Mouse (Mus musculus) c-Kit-negative CD71-positive TER-119-positive erythroid progenitor cells, embryonic 14.5 days (primary cell): ENCODE measurements around the gene Ier2.

Source experiments
- DNase-seq: peaks from one replicate; pipeline ENCODE4 v3.0.0-alpha.2; 2013; ENCODE audit warnings: low read depth, low spot score

The Ier2 gene

DNA sequence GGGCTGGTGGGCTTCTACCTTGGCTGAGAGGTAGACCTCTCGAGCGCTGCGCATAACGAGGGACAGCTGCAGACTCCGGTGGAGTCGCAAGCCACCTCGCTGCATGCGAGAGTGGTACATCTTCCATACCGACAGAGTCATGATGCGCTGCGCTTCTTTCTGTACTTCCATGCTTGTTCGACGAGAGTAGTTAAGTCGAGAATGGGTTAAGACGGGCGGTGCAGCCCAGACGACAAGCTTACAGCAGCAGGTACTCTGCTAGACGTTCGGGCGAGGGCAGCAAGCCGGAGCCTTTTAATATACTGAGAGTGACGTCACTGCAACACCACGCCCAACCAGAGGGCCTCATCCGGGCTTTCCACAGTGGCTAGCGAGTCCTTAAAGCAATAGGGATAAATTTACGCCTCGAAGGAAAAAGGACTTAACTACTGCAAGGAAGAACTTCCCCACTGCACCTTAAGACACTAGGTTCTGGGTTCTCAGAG is at the start of gene Ier2:
TSS of gene Ier2 (minus strand) at position 272 of the 485 bp plus-strand sequence.
- DNase-seq: peak; percentile 89

DNA sequence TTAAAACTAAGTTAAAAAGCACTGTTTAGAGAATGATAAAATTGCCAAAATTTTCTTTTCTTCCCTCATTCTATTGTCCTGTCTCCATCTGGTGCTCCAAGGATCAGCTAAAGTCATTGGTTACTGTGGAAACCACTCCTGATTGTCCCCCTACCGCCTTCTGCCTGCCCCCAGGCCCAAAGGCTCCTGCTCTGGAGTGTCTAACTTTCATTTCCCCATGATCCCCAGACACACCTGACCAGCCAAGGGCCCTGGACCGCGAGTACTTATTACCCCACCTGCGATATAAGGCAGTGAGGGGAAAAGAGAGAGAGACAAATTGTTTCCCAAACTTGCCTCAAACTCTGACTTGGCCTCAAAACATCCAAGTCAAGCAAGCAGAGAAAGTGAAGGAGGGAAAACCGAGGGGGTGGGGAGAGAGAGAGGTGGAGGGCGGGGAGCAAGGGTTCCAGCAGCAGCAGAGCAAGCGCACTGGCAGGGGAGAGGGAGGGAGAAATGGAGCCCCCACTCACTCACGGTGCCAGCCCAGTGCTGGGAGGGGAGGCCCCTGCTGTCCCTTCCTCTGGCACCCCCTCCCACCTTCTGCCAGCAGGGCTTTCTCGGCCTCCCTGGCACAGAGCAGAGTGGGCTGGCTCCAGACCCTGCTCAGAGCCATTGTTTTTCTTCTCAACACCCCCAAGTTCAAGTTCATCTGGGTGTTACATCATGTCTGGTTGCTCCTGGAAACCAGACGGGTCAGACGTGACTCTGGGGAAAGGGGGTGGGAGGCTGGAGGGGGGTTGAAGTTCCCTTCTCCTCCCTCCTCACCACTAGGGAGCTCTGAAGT is 49.5 kb upstream of the Ier2 start:
- DNase-seq: no peak

DNA sequence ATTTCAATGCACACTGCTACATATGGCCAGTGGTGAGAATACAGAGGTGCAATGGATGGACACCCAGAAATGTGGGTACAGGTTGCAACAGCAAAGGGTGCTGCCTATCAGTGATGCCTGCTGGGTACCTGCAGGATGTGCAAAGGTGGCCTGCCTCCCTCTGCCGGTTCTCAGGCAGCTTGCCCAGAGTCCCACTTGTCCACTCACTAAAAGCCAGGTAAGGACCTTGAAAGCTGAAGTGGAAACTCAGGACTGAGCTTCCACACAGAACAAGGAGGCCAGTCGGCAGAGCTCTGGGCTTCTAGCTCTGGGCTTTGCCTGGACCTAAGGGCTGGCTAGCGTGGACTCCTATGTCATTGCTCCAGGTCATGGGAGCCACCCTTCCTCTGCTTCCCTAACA is 48.7 kb upstream of the Ier2 start:
- DNase-seq: no peak

DNA sequence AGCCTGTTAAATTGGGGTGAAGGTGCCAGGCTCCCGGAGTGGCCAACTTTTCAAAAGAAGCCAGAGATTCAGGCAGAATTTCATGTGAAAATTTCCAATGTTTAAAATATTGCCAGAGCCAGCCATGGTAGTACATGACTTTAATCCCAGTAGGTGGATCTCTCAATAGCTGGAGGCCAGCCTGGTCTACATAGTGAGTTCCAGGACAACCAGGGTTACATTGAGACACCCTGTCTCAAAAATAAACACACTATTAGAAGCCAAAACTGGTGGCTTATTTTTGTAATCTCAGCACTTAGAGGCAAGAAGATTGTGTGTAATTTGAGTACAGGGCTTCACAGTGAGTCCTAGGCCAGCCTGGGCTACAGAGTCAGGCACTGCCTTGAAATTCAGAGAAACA is 47.3 kb upstream of the Ier2 start:
- no peak for DNase-seq

DNA sequence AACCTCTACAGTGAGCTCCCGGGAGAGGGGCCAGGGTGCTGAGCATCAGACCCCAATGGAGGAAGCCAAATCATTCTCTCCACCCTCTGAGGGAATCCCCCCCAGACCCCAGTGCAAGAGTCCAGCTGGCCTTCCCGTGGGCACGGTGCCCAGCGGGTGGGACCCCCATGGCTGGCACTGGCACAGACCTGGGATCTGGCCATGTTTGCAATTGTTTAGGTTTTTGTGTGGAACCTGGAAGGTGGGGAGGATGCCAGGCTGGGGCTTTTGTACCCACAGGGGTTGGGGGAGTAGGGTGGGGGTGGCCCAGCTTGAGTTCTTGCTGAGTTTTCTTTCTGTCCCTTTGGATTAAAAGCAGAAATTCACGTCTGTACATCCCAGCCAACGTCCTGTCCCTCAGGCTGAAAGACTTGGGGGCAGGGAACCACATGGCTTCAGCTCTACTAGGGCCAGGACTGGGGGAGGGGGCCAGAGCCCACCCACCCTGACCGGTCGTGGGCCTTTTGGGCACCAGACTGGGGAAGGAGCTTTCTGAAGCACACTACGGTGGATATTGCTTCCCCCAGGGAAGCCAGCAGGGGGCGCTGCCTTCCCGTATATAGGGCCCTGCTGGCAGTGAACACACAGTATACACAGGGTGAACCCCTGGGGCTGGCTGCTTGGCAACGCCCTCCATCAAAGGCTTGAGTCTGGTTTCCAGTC is 46.3 kb upstream of the Ier2 start:
- DNase-seq: peak; percentile 88

DNA sequence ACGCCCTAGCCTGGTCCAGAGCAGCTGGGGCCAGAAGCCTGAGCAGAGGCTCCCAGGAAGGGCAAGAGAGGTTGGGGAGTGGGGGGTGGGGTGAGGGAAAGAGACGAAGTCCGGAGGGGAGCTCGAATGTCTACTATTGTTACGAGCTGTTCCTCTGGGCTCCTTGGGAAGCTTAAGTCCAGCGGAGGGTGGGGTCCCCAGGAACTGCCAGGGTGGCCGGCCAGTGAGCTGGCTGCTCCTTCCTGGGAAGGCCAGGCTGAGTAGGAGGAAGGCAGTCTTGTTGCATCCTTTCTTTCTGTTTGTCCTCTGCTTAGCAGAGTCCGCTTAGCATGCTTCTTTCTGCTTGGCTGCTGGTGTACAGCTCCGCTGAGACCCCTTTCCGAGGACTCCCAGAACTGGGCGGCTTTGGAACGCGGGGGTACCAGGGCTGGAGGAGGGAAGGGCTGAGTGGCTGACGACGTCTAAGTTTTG is 45.5 kb upstream of the Ier2 start:
- no peak for DNase-seq

DNA sequence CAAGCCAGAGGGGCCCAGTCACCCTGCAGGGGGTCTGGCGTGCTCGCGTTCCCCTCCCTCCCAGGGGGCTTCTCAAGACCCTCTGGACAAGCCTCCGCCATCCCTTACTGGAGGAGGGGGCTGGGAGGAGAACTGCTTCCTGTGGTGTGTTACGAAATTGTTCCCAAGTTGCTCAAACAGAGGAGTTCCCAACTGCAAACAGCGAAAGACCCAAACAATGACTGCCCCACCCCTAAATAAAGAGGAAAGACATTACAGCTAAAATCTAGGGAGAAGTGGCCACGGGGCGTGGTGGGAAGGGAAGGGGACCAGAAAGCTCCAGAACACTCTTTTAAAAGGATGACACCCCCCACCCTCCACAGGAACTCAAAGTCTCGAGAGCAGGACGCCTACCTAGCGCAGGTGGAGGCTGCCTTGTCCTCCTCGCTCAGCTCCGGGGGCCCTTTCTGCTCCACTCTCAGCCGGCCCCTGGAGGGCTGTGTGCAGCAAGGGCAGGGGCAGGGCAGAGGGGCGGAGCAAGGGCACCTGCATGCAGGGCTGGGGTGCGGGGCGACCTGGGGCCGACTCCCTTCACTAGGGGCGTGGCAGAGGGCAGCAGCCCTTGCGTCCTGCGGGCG is 44.7 kb upstream of the Ier2 start:
- no peak for DNase-seq

DNA sequence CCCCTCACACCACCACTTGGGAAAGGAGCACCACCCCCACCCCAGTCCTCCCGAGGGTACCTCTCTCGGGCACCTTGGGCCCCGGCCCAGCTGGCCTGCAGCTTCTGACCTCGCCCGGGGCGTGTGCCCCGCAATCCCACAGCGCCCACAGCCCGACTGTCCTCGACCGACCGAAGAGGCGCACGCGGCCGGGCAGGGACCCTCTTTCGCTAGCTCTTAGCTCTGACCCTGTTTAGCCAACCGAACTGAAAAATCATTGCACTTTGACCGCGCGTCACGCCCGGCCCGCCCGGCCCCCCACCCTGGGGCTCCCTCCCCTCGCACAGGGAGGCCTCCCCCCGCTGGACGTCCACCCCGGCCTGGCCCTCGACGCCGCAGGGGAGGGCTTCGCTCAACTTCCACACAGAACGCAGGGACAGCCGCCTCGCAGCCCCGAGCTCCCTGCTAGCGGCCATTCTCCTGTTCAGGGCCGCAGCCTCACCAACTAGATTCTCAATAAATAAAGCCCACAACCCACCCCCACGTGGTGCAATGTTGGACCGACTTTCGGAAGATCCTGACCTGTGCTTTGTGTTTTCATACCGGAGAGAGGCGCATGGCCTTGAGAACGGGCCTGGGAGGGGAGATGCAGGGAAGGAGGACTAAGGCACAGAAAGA is 44.1 kb upstream of the Ier2 start:
- no peak for DNase-seq

DNA sequence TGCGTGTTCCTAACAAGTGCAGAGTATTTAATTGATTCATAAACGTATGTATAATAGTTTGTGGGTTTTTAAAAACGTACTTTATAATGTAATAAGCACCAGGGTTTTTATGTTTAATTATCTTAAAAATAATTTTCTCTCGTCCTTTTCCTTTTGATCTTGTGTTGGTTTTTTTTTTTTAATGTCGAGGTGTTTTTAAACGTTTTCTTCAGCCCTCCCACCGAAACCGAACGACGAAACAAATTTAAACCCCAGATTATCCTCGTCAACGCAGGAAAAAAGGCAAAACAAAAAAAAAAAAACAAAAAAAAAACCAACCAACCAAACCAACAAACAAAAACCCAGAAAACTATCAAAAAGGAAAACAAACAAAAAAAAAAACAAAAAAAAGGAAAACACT is 43.3 kb upstream of the Ier2 start:
- no peak for DNase-seq

DNA sequence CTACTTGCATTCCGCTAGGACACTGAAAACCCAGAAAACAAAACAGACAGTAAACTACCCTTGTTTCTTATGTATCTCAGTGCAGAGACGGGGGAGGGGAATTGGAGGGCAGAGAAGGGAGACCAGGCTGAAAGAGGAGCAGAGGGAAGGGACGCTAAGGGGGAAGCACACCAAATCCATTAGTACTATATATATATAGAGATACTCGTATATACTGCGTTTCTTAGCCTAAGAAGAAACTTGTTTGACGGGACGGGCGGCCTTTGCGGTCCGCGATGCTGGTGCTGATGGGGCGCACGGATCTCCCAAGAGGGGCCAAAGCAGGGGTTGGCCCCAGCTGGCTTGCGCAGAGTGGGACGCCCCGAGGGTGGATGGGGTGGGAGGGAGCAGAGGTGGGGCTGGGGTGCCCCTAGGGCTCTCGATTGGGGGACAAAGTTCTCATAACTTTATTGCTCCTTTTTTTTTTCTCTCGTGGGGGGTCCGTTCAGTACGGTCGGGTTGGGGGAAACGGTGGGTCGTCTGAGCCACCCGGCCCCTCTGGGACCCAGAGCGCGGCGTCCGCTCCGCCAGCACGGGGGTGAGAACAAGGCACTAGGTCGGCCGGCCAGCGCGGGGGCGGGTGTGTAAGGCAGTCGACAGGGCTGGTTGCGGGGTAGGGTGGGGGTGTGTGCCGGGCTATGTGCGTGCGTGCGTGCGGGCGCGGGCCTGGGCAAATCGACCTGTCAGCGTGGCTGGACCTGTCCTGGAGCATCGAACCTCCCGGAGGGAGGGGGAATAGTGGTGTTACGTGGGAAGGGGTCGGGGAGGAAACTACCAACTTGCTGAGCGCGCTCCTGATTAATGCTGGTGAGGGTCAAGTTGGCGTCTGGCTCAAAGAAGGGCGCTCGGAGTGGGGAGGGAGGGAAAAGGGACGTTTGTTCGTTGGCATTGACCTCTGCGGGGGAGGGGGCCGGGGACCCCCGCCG is 42.5 kb upstream of the Ier2 start:
- no peak for DNase-seq

DNA sequence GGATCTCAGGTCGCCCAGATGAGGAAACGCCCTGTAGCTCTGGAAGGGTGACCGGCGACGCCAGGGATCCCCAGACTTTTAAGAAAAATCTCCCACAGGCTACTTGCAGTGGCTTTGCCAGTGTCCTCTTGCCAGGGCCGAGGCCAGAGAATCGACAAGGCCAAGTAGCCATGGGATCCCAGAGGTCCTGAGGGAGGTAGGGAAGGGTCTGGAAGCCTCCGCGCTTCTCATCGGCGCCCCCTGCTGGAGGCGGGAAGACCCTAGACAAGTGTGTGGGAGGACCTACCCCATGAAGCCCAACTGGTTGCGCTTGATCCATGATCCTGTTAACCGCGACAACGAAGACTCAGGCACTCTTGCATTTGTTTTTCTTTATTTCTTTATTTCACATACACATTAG is 41.7 kb upstream of the Ier2 start:
- DNase-seq: peak; percentile 82

DNA sequence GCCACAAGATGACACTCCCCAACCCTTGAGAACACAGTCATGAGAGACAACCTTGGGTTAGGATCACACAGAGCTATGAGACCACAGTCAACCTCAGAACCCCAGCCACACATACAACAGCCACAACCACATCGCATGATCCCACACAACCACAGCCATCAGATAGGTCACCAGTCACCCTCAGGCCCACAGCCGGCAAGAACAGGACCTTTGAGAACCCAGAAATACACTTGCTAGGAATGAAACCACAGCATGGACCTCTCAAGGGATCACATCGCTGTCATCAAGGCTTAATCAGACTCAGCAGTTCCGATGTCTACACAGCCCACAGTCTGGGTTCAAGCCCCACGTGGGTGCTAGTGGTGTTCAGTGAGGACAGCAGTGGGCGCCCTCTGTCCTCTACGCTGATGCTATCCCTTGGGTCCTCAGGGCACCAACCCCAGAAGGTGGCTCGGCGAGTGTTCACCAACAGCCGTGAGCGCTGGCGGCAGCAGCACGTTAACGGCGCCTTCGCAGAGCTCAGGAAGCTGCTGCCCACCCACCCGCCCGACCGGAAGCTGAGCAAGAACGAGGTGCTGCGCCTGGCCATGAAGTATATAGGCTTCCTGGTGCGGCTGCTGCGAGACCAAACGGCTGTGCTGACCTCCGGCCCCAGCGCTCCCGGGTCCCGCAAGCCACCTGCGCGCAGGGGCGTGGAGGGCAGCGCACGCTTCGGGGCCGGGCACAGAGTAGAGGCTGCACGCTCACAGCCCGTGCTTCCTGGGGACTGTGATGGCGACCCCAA is 41.0 kb upstream of the Ier2 start:
- DNase-seq: no peak

DNA sequence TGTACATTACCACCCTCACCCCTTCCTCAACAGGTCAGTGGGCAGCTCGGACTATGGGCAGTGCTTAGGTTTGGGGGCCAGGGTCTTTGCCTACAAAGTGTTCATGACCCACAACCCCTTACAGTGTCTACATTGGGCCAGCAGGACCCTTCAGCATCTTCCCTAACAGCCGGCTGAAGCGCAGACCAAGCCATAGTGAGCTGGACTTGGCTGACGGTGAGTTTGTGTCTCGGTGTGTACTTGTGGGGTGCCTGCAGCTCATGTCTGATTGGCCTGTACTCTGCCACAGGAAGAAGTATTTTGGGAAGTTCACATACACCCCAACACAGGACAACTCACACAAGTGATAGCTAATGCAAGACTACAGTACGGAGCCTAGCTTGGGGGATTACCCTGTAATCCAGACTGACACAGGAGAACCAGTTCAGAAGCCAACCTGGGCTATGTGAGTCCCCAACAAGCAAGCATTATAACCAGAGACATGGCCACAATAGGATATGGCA is 40.4 kb upstream of the Ier2 start:
- DNase-seq: no peak

DNA sequence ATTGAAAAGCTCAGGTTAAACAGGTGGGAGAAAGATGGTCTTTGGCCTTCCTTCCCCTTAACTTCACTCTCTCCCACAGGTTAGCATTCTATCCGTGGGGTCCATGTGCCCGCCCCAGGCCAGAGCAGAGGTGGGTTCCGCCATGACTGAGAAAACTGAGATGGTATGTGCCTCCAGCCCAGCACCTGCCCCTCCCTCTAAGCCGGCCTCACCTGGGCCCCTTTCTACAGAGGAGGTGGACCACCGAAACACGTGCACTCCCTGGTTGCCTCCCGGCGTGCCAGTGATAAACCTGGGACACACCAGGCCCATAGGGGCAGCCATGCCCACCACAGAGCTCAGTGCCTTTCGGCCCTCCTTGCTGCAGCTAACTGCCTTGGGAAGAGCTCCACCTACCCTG is 39.9 kb upstream of the Ier2 start:
- no peak for DNase-seq

DNA sequence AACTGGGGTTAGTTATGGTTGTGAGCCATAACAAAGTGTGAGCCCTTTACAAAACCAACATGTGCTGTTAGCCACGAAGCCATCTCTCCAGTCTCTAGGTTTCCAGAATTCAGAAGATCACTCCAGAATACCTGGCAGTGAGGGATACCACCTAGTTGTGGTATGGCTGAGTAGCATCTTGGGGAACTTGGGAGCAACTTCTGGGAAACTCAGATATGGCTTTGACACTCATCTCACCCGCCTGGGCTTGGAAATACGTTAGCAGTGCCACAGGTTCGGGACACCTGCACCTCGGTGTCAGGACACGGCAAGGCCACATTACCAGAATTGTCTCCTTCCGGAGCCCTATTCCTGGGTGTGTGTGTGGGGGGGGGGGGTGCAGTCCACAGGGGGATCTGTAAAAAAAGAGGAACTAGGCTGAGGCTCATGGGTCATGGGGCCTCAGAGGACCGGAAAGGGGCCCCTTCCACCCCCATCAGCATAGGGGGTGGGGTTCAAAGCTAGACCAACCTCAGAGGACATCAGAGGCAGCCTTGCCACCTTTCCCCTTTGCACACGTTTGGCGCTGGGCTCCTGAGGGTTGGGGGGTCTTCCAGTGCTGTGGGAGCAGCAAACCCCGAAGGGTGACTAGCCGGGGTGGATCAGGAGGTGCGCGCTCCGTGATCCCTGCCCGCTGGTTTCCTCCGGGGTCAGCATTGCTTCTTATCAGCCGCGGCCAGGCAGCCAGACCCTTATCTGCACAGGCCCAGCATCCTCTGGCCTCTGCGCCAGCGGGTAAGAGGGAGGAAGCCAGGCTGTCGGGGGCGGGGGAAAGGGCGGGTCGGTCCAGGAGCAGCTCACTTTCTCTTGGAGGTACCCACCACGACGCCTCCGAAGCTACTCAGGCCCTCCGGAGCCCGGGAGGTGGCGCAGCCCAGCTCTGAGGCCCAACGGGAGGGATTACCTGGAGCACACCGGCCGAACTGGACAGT is 38.6 kb upstream of the Ier2 start, which contains the start of gene Lyl1:
TSS of gene Lyl1 (plus strand) at position 517 of the 971 bp plus-strand sequence.
- peak; percentile 96 for DNase-seq

DNA sequence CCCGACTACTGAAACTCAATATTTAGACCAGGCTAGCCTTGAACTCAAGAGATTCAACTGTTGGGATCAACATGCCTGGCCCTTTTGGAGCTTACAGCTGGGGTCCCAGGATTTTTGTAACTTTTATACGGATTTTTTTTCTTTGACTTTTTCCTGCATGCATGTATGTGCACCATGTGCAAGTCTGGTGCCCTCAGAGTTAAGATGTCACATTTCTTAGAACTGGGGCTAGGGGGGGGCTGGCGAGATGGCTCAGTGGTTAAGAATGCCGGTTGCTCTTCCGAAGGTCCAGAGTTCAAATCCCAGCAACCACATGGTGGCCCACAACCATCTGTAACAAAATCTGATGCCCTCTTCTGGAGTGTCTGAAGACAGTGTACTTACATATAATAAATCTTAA is 37.9 kb upstream of the Ier2 start:
- no peak for DNase-seq

DNA sequence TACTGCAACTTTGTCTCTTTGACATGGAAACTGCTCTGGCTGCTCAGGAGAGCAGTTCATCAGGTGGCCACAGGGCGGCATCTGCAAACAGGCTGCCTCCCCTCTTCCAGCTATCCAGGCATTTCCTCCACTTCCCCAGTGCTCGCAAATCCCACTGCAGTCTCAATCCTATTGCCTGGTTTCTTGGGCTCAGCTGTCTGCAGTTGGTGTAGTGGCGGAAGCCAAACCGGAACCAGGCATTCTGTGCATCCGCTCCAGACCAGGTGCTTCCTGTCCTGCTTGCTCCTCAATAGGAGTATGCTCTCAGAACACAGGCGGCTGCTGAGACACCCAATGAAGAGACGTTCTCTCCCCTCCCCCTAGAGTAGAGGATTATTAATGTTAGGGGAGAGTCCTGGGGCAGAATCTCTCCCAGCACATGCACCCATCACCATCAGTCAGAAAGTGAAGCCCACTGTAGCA is 37.2 kb upstream of the Ier2 start:
- DNase-seq: peak; percentile 57

DNA sequence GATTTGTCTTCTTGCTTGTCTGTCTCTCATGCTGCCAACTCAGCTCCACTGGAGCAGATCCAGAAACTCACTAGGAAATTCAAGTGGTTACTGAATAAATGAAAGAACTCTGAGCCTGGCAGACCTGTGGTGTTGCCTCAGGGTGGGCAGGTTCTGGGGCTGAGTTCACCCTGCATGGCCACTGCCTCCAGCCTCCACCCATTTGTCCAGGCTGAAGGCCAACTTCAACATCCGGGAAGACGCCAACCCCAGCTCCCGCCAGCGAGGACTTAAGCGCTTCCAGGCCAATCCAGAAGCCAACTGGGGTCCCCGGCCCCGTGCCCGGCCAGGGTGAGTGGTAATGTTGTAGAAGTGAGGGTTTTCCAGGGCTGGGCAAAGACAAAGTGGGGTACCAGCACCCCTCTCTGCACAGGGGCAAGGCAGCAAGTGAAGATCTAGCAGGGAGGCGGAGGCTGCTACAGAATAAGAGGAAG is 36.3 kb upstream of the Ier2 start:
- DNase-seq: no peak
